Mouse (Mus musculus) monocyte, adult 2 months (primary cell): Measurements from ENCODE around the gene Filip1l.
A peak's percentile ranks its signal among the peaks of the same experiment; 100 is the strongest.

ENCODE experiments used
- DNase-seq, 2 experiments: peaks; one replicate each; pipeline ENCODE4 v3.0.0; 2022; ENCODE audit warnings: low spot score in 2 of 2, low read depth in 1 of 2

The Filip1l gene

DNA sequence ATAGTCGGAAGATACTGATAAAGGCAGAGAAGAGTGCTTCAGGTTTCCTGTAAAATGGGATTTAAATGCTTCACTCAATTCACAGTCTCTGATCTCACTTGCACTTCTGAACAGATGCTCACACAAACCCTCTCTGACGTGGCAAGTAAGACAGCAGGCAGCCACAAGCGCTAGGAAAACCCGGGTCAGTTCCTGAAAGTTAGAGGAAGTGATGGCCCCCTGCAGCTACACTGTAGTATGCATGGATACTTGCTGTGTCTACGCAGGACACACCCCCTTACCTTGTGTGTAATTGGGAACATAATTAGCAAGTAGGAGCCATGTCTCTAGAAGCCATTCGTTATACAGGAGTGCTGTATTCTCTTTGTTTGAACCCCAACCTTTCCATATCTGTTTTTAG is 129.4 kb downstream of the Filip1l start:
- no peak for DNase-seq

DNA sequence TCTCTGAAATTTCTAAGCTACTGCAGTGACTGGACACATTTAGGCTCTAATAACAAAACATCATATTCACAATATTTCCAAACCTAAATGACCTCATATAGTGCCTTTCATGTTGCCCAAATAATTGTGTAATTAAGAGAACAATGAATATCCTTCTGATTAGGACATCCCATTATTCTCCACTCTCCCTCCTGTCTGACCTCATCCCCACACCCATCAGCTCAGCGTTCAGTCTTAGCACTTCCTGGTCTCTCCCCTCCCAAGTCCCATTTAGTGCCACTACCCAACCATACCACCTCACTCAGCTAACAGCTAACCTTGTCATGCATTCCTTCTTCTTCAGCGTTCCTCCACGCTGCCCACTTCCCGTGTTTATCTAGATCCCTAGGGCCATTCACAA is 130.0 kb downstream of the Filip1l start:
- DNase-seq, result no peak

DNA sequence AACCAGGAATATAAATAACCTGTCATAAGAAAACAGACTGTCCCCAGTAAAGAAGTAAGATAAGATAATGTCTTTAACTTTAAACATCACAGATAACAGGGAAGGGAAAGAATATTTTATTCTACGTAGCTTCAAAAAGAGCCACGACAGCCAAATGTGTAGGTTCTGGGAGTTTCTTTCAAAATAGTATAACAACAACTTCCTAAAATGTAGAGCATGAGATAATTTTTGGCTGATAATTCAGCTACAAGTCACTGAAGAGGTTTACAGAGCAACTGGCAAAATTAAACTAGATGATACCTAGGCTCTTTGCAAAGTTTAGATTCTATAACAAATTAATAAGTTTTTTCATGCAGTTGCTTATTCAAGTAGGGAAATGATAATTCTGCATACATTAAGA is 130.6 kb downstream of the Filip1l start:
- DNase-seq, result no peak

DNA sequence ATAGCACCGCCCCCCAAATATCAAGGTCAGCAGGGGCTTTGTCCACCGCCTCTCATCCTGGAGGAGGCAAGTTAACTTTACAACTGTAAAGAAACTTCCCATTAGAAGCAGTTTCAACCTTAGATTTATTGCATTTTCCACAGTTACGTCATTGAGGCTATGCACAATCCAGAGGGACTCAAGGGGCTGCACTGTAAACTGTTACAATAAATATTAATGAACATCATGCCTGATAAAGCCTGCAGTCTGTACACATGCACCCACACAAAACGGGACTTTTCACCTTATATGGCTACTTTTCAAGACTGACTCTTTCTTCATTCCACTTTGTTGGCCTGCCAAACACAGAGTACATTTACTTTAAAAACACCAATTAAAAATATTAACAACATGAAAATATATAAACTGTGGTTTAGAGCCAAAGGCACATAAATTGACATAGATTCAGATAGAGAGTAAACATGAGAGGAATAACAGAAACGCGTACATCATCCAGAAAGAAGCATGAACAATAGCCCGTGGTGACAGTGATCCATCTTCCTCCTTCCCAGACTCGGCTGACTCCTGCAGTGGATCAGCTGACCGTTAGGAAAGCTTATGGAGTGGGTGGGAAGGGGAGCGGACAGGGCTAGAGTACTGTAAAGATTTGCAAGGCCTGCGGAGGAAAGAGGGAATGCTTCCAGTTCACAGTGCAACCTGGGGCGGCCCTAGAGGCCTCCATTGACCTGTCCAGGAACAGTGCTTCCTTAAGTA is 131.3 kb downstream of the Filip1l start:
- DNase-seq, result no peak

DNA sequence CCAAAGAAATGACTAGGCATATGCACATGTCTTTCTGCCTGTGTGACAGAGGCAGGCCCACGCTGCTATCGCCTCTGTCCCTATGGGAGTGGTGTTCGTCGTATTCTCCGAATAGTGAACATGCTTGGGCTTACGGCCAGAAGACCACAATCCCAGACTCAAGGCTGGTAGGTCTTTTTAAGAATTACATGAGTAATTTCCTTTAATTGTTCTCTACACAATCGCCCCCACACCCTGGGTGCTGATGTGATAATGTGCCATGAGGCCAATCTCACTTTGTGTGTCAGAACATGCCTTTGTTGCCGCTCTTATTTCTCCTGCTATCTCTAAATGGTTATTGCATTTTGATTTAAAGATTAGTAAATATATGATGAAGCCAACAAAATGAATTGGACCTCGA is 132.4 kb downstream of the Filip1l start:
- DNase-seq, result no peak

DNA sequence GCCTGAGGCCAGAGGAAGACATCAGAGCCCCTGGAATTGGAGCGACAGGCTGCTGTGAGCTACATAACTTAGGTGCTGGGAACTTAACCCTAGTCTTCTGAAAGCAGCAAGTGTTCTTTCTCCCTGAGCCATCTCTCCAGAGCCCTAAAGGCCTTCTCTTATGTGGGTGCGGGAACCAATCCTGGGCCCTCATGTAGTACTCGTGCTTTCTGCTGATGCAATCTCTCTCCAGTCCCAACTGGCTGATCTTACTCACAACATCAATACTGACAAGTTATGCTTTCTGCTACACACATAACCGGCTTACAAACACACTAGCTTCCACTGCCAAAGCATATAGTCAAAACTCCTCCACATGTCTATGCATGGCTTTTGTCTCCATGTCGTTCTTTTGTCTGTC is 133.4 kb downstream of the Filip1l start:
- no peak for DNase-seq

DNA sequence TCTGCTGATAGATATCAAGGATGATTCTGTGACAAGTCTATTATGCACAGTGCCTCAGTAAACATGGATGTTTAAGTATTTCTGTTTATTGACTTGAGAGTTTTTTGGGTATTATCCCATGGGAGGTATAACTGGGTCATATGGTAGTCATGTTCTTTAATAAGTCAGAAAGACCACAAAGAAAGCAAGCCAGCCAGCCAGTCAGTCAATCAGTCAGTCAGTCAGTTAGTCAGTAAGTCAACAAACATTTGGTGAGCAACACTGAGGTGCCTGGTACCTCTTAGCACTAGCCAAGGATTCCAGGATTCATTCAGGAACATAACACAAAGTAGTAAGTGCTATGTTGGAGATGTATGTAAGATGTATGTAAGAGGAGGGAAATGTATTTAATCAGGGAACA is 135.8 kb downstream of the Filip1l start:
- DNase-seq, result no peak

DNA sequence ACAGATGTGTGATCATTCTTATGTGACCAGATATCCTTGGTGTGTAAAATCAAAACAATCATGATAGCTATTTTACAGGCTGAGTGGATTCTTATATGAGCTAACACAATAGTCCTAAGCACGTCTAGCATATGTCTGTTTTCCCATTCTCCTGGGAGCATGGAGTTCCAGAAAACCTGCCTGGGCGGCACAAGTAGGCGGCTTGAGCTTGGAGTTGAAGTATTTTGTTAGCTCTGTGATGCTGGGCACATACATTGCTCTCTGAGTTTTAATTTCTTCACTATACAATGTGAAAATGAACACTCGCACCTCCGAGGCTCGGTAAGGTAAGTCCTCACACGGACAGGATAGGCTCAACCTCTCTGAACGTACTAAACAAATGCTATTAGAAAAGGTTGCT is 137.8 kb downstream of the Filip1l start:
- DNase-seq, result no peak

DNA sequence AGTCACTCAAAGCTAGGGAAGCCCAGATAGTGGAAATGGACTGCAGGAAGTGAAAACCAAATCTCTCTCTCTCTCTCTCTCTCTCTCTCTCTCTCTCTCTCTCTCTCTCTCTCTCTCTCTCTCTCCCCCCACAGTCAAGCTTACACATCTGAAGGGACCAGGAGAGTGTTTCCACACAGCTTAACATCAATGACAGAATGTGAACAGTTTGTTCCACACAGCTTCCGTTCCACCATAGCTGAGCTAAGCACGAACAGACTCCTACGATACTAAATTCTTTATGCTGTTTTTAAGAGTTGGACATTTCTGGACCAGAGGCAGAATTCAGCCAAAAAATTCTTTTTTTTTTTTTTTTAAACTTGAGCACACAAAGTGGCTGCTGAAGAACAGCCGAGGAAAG is 139.0 kb downstream of the Filip1l start:
- DNase-seq, result no peak

DNA sequence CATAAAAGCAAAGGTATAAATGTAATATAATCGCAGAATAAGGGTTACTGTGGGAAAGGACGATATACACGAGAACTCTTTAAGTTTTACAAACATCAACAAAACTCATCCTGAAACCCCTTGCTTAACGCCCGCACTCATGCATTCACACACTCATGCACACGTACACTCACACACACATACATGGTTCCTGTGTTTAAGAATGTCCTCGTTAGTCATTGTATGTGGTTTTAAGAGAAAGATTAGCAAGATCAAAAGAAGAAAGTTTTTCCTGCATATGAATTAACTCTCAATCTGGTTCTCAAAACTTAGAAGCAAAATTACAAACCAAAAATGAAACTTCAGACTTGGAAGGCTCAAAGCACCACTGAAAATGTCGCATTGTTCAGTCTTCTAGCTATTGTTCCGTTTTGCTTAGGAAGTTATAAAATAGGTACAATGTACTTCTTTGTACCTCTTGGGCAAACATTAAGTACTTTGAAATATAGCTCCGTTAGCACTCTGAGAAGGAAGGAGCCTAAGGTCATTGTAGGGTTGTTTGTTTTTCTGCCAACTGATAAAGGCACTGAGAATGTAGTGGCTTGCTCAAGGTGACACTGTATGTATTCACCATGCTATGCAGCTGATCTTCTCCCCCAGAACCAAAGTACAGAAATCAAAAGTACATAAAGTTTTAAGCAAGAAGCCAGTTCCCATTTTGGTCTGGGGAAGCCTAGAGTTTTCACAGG is 142.7 kb downstream of the Filip1l start:
- no peak for DNase-seq

DNA sequence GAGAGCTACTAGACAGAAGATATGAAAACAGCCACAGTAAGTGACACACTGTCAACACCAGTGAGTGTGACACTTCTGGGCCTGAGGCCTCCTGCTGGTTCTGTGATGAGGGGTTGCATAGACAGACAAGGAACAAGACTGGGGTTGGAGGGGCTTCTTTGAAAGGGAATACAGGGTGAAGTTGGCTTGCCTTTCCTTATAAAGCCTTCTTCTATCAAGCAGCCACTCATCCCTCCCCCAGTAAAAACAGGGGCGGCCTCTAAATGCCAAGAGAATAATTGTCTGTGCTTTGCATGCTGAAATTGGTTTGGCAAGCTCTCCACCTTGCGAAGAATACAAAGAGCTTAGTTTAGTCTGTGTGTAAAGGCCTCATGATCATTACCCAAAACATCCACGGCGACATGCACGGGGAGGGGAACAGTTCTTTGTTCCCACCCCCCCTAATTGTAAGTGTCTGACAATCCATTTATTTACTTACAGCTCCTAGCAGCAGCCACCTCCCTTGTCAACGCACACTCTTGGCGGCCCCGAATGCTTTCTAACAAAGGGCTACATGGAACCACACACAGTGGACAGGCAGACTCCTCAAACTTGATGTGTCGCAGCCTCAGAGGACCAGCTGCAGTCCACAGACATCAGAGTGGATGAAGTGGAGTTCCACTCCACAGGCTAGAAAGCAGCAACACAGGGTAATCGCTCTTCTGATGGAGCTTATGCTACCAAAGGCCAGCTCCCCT is 143.7 kb downstream of the Filip1l start:
- DNase-seq, result no peak

DNA sequence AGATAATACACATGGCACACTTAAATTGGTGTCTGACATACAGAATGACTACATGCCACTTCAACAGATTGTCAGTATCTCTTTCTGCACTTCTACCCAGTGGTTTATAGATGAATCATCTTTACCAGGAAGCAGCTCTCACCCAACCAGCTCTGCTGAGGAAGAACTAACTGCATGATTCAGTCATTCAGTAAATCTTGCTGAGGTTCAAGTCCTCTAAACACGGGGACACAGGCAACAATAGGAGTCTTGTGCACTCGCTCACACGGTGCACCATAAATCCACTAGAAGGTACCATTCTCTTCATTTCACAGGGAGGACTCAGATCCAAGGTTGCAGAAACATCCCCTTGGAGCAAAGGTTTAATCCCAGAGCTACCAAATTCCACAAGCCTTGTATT is 148.0 kb downstream of the Filip1l start:
- DNase-seq, result no peak

DNA sequence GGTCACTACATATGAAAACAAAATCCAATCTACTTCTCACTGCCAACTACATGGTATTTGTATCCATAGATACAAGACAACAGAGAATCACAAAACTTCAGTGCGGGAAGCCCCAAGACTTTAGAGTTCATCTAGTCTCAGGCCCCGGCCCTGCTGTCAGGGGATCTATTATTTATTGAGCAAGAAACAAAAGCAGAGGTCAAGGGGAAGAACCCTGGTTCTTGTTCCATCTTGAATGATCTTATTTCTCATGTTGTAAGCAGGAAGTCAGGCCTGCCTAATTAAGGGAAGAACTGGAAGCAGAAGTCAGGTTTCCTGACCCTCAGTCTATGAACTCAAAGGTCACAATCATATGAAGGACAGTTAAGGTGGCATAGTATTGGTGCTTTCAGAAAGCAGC is 149.3 kb downstream of the Filip1l start:
- peak; percentile 1 to 66 for DNase-seq

DNA sequence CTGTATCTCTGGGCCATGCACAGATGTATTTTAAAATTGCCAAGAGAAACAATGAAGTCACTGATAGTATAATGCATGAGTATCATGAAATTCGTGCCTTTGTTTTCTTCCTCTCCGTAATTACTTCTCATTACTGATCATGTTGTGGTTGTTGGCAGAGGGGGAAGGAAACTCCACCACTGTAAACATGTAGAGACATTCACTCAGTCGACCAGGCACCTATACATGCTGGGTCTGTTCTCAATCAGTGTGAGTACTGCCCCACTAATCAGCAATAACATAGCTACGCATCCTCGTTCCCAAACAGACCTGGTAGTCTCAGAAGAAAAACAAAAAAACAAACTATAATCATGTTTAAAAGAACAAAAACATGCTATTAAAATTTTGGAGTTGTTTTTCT is 149.9 kb downstream of the Filip1l start:
- no peak for DNase-seq

DNA sequence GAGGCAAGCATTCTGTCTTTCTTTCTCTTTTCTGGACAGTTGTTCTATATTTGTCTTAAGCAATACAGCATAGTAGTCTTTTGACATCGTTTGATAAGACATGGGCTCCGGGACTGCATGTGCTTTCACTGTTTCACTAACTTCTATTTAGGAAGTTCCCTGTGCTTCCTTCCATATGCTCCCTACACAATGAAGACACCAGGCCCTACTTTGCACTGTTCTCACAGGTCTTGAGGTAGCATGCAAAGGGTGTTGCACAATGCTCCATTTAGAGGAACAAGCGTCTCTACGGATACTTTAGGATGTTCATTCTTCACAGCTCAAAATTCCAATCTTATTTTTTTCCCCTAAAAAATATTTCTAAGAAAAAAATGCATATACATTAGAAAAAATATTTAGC is 151.8 kb downstream of the Filip1l start:
- DNase-seq, result no peak

DNA sequence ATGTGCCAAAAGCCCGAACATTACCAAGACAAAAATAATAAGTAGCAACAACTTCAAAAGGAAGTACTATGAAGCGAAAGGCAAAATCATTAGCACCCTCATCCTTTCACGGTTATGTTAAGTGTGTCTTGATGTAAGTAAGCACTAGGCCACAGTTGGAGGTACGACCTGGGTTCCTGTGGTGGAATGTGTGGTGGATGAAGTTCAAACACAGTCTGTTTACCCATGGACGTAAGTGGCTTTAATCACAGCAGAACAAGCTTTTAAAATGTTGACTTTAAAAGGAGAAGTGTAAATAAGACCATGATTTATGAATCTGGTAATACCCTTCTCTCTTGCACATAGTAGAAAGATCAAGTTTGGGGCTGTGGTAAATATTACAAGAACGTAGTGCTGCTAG is 153.2 kb downstream of the Filip1l start:
- no peak for DNase-seq

DNA sequence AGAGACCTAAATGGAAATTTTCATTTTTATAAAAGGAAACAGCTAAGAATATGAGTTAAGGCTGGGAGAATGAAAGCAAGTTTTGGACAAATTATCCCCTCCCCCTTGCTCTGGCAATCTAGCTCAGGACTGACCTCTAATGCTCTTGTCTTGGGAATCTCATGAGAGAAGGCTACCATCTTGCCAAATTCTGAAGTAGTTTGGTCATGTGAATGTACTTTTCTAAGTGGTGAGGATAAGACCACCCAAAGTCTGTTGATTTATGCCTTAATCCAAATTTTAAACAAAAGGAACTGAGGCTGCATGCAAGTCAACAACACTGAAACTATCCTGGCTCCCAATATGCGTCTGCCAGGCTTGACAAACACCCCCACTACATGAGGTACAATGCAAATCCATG is 155.5 kb downstream of the Filip1l start:
- no peak for DNase-seq

DNA sequence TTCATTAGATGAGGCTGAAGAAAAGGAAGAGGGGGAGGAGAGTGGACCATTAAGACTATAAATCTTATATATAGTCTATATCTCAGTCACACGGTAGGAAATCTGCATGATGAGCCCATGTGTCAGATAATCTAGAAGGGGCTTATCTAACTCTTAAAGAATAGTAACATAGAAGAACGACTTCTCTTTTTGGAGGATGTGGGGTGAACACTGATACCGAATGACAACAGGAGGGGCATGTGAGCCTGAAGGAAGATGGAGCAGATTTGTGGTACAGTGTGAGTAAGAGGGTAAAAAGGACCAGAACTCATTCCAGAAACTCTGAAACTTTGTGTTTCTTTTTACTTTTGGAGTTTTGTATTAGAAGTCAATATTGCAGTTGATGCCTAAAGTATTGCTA is 156.2 kb downstream of the Filip1l start:
- DNase-seq, result no peak

DNA sequence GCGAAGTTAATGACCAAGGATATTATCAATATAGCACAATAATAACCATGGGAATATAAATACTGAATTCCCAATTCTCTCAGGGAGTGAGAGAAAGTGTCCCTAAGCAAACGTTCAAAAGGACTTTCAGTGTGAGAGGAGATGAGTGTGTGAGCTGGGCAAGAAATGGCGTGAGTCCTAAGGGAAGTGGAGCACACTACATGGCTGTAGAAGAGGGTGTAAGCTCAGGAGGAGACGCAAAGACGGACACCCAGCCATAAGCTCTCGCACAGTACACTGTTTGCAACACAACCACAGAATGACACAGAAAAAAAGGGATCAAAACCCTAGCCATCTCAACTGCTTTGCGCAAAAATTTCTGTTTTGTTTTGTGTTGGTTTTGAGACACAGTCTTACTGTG is 160.7 kb downstream of the Filip1l start:
- no peak for DNase-seq

DNA sequence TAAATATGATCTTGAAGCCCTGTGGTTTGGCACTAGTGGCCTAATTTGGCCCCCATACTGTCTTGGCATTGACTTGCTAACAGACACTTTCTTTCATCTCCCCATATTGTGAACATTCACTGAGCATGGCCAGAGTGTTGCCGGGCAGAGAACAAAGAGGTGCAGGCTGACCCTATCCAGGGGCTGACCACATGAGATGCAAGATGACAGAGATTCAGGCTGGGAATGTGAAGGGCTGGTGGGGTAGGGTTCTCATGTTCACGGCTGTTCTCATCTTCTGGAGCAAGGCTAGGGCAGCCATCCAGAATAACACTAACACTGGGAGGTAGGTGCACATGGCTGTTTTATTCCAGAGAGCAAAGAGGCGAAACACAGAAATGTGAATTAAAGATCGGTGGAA is 161.5 kb downstream of the Filip1l start:
- no peak for DNase-seq

DNA sequence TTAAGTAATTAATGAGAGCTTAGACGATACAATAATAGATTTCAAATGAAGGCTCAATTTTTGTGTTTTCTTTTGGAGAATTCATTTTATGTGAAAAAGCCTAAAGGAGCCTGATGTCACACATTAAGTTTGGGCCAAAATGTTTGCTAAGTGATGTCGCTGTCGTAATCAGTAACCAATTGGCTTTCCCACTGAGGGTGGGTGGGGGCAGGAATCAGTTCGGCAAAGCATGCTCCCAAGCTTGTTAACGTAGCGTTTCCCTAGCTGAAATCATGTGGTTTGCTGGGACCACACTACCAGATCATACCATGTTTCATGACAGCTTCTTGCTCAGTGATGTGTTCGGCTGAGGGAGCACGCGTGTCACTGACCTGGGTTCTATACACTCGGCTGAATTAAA is 162.7 kb downstream of the Filip1l start:
- DNase-seq, result no peak

DNA sequence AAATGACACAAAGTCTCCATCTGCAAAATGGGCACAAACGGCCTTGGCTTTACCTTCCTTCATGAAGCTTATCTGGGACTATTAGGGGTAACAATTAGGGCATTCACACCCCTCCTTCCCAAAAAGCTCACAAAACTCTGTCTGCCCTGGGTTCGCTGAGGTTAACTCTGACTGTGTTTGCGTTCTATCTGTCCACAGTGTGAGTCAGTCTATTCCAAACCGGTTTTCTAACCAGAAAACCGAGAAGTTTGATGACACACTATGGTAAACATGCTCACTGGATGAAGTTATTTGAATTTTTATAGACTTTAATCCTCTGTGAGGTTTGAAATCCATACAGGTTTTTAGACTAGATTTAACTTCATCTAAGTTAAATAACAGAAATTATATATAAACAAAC is 172.2 kb downstream of the Filip1l start:
- no peak for DNase-seq
